Mouse (Mus musculus): ENCODE results near the gene Gm438. TPM values are rescaled to one million over a fixed set of nuclear protein-coding genes. Genes with fewer than 3 reads are reported as not detected.
"Not testable (repeated sequence)": the region's sequence is repeated elsewhere in the genome, so short reads cannot be mapped to it uniquely, and the experiment has no call there.

Gene Gm438
- polyA plus RNA-seq (2016; fragmentation: Nextera tagmentation; extraction: Ambion mirVana) = not detected in 2 replicates

- H3K4me1 ChIP-seq = no peaks in the 10 kb centered on the region
- DNase-seq (ENCODE audit: extremely low spot score, low spot score) = no peak
- H3K27me3 ChIP-seq (ENCODE audit: poor library complexity, severe bottlenecking) = no peaks in the 10 kb centered on the region
- H3K36me3 ChIP-seq (replicated peaks) = no peaks in the 10 kb centered on the region
- no peak within 1 kb of the TSS for H3K27ac ChIP-seq
- H3K9me3 ChIP-seq = no peaks in the 10 kb centered on the region
- H3K4me3 ChIP-seq = no peak within 1 kb of the TSS
These were observed at the start of gene Gm438 for GRCm38 (mm10) chr4:144786483-144786882. TSS of gene Gm438 (minus strand) at chr4:144786583.

GRCm38 (mm10) chr4:144824706-144825105 lies 38.3 kb upstream of the Gm438 start:
- H3K4me1 ChIP-seq = no peaks in the 10 kb centered on the region
- WGBS = 83% methylated on average over 2 of the region's 2 CpGs
- no peak overlapping the region for H3K27ac ChIP-seq
- H3K27me3 ChIP-seq (ENCODE audit: poor library complexity, severe bottlenecking) = no peaks in the 10 kb centered on the region
- no peak for DNase-seq (ENCODE audit: extremely low spot score, low spot score)
- no peaks in the 10 kb centered on the region for H3K36me3 ChIP-seq (replicated peaks)
- peaks cover 10% of the 10 kb centered on the region; the same call in 1 of the 2 replicates for H3K9me3 ChIP-seq
- no peak overlapping the region for H3K4me3 ChIP-seq

- Histone ChIP-seq H3K4me3 (no peak overlapping the region), H3K4me1 (no peaks in the 10 kb centered on the region), H3K9me3 (peaks cover 10% of the 10 kb centered on the region; the same call in 1 of the 2 replicates), H3K27me3 (ENCODE audit: poor library complexity, severe bottlenecking) (no peaks in the 10 kb centered on the region), H3K36me3 (replicated peaks) (no peaks in the 10 kb centered on the region), H3K27ac (no peak overlapping the region)
- no peak for DNase-seq (ENCODE audit: extremely low spot score, low spot score)
- WGBS = 88% methylated on average over 2 of the region's 2 CpGs
These were observed 37.6 kb upstream of the Gm438 start for GRCm38 (mm10) chr4:144823996-144824395.

GRCm38 (mm10) chr4:144807135-144807534 lies 20.8 kb upstream of the Gm438 start:
- not testable (repeated sequence) for DNase-seq (ENCODE audit: extremely low spot score, low spot score); H3K27ac ChIP-seq; H3K27me3 ChIP-seq (ENCODE audit: poor library complexity, severe bottlenecking); H3K36me3 ChIP-seq (replicated peaks); H3K4me3 ChIP-seq; H3K4me1 ChIP-seq
- WGBS = 45% methylated on average over 5 of the region's 5 CpGs
- H3K9me3 ChIP-seq = peaks cover 11% of the 10 kb centered on the region

GRCm38 (mm10) chr4:144803633-144804032 lies 17.2 kb upstream of the Gm438 start:
- no peaks in the 10 kb centered on the region for H3K4me1 ChIP-seq
- H3K36me3 ChIP-seq (replicated peaks) = no peaks in the 10 kb centered on the region
- WGBS = 84% methylated on average over 3 of the region's 3 CpGs
- H3K27me3 ChIP-seq (ENCODE audit: poor library complexity, severe bottlenecking) = no peaks in the 10 kb centered on the region
- no peak overlapping the region for H3K27ac ChIP-seq
- no peaks in the 10 kb centered on the region; the same call in 1 of the 2 replicates for H3K9me3 ChIP-seq
- DNase-seq (ENCODE audit: extremely low spot score, low spot score) = no peak
- H3K4me3 ChIP-seq = no peak overlapping the region

- DNase-seq (ENCODE audit: extremely low spot score, low spot score) = no peak
- H3K9me3 ChIP-seq = no peaks in the 10 kb centered on the region
- no peak overlapping the region for H3K27ac ChIP-seq
- H3K4me1 ChIP-seq = no peaks in the 10 kb centered on the region
- WGBS = 85% methylated on average over 1 of the region's 1 CpGs
- H3K4me3 ChIP-seq = no peak overlapping the region
- no peaks in the 10 kb centered on the region for H3K36me3 ChIP-seq (replicated peaks)
- no peaks in the 10 kb centered on the region for H3K27me3 ChIP-seq (ENCODE audit: poor library complexity, severe bottlenecking)
These were observed 3.8 kb upstream of the Gm438 start for GRCm38 (mm10) chr4:144790141-144790540.

- DNase-seq (ENCODE audit: extremely low spot score, low spot score) = no peak
- no peak overlapping the region for H3K27ac ChIP-seq
- H3K36me3 ChIP-seq (replicated peaks) = no peaks in the 10 kb centered on the region
- H3K9me3 ChIP-seq = no peaks in the 10 kb centered on the region; the same call in 1 of the 2 replicates
- 82% methylated on average over 3 of the region's 3 CpGs for WGBS
- H3K4me1 ChIP-seq = no peaks in the 10 kb centered on the region
- no peak overlapping the region for H3K4me3 ChIP-seq
- no peaks in the 10 kb centered on the region for H3K27me3 ChIP-seq (ENCODE audit: poor library complexity, severe bottlenecking)
These were observed 3.7 kb downstream of the Gm438 start for GRCm38 (mm10) chr4:144782476-144783197.

- H3K27me3 ChIP-seq (ENCODE audit: poor library complexity, severe bottlenecking) = no peaks in the 10 kb centered on the region
These were observed 20.7 kb downstream of the Gm438 start for GRCm38 (mm10) chr4:144765722-144766121.

GRCm38 (mm10) chr4:144749139-144749538 lies 37.2 kb downstream of the Gm438 start:
- no peak for DNase-seq (ENCODE audit: extremely low spot score, low spot score)
- H3K4me3 ChIP-seq = no peak overlapping the region
- no peaks in the 10 kb centered on the region for H3K36me3 ChIP-seq (replicated peaks)
- H3K4me1 ChIP-seq = no peaks in the 10 kb centered on the region
- peaks cover 5% of the 10 kb centered on the region for H3K9me3 ChIP-seq
- no peak overlapping the region for H3K27ac ChIP-seq
- H3K27me3 ChIP-seq (ENCODE audit: poor library complexity, severe bottlenecking) = no peaks in the 10 kb centered on the region
- WGBS = 62% methylated on average over 1 of the region's 1 CpGs

More at GRCm38 (mm10) chr4:144765722-144766121, 20.7 kb downstream of the Gm438 start:
- Histone ChIP-seq H3K4me1 (no peaks in the 10 kb centered on the region), H3K27ac (no peak overlapping the region), H3K4me3 (no peak overlapping the region), H3K36me3 (replicated peaks) (no peaks in the 10 kb centered on the region), H3K9me3 (peaks cover 2% of the 10 kb centered on the region; the same call in 1 of the 2 replicates)
- DNase-seq (ENCODE audit: extremely low spot score, low spot score) = no peak
- 42% methylated on average over 2 of the region's 2 CpGs for WGBS

Other genes with a start within 250 kb of the Gm438 start
- gene Gm13124, start 221.4 kb downstream of the Gm438 start, polyA plus RNA-seq (2016; fragmentation: Nextera tagmentation; extraction: Ambion mirVana) = not detected in 2 replicates
- not detected in 2 replicates for gene Aadacl4, start 172.9 kb downstream of the Gm438 start, polyA plus RNA-seq (2016; fragmentation: Nextera tagmentation; extraction: Ambion mirVana)
- gene Gm436, start 100.2 kb downstream of the Gm438 start, polyA plus RNA-seq (2016; fragmentation: Nextera tagmentation; extraction: Ambion mirVana) = not detected in 2 replicates
- gene Gm13178, start 65.2 kb downstream of the Gm438 start, polyA plus RNA-seq (2016; fragmentation: Nextera tagmentation; extraction: Ambion mirVana) = not detected in 2 replicates
- 12.2 and 15.3 TPM in 2 replicates for gene Dhrs3, start 106.2 kb upstream of the Gm438 start, polyA plus RNA-seq (2016; fragmentation: Nextera tagmentation; extraction: Ambion mirVana)